Mouse (Mus musculus): ENCODE data around the gene Rpl13a.
"Not testable (repeated sequence)": the region's sequence is repeated elsewhere in the genome, so short reads cannot be mapped to it uniquely, and the experiment has no call there.

The Rpl13a gene

GRCm38 (mm10) chr7:45158991-45159390, 30.4 kb upstream of the Rpl13a start:
- ATAC-seq (ENCODE audit: insufficient number of reproducible peaks, low FRiP score, low TSS enrichment), result no peak

- ATAC-seq (ENCODE audit: insufficient number of reproducible peaks, low FRiP score, low TSS enrichment), result no peak
Observed at GRCm38 (mm10) chr7:45157459-45157858, 28.9 kb upstream of the Rpl13a start.

GRCm38 (mm10) chr7:45156206-45156605, 27.6 kb upstream of the Rpl13a start:
- no peak for ATAC-seq (ENCODE audit: insufficient number of reproducible peaks, low FRiP score, low TSS enrichment)

GRCm38 (mm10) chr7:45155590-45155989, 27.0 kb upstream of the Rpl13a start:
- no peak for ATAC-seq (ENCODE audit: insufficient number of reproducible peaks, low FRiP score, low TSS enrichment)

GRCm38 (mm10) chr7:45154993-45155514, 26.5 kb upstream of the Rpl13a start:
- no peak for ATAC-seq (ENCODE audit: insufficient number of reproducible peaks, low FRiP score, low TSS enrichment)

GRCm38 (mm10) chr7:45154096-45154992, 25.8 kb upstream of the Rpl13a start, which contains the start of the genes Pih1d1 and Aldh16a1:
Pih1d1 (plus strand) TSS chr7:45154303.
Aldh16a1 (minus strand) TSS chr7:45154584.
- peak; percentile 84 for ATAC-seq (ENCODE audit: insufficient number of reproducible peaks, low FRiP score, low TSS enrichment)

GRCm38 (mm10) chr7:45153586-45153985, 25.0 kb upstream of the Rpl13a start:
- no peak for ATAC-seq (ENCODE audit: insufficient number of reproducible peaks, low FRiP score, low TSS enrichment)

GRCm38 (mm10) chr7:45153052-45153451, 24.5 kb upstream of the Rpl13a start:
- ATAC-seq (ENCODE audit: insufficient number of reproducible peaks, low FRiP score, low TSS enrichment), result not testable (repeated sequence)

- no peak for ATAC-seq (ENCODE audit: insufficient number of reproducible peaks, low FRiP score, low TSS enrichment)
Observed at GRCm38 (mm10) chr7:45151303-45151702, 22.7 kb upstream of the Rpl13a start.

GRCm38 (mm10) chr7:45150321-45150720, 21.8 kb upstream of the Rpl13a start:
- ATAC-seq (ENCODE audit: insufficient number of reproducible peaks, low FRiP score, low TSS enrichment), result no peak

GRCm38 (mm10) chr7:45149545-45149944, 21.0 kb upstream of the Rpl13a start:
- ATAC-seq (ENCODE audit: insufficient number of reproducible peaks, low FRiP score, low TSS enrichment), result no peak

GRCm38 (mm10) chr7:45148534-45149098, 20.1 kb upstream of the Rpl13a start:
- ATAC-seq (ENCODE audit: insufficient number of reproducible peaks, low FRiP score, low TSS enrichment), result no peak

- ATAC-seq (ENCODE audit: insufficient number of reproducible peaks, low FRiP score, low TSS enrichment), result no peak
Observed at GRCm38 (mm10) chr7:45147899-45148298, 19.3 kb upstream of the Rpl13a start.

GRCm38 (mm10) chr7:45147267-45147666, 18.7 kb upstream of the Rpl13a start:
- ATAC-seq (ENCODE audit: insufficient number of reproducible peaks, low FRiP score, low TSS enrichment), result no peak

GRCm38 (mm10) chr7:45145460-45145859, 16.9 kb upstream of the Rpl13a start:
- ATAC-seq (ENCODE audit: insufficient number of reproducible peaks, low FRiP score, low TSS enrichment), result no peak

- no peak for ATAC-seq (ENCODE audit: insufficient number of reproducible peaks, low FRiP score, low TSS enrichment)
Observed at GRCm38 (mm10) chr7:45144368-45145174, 16.0 kb upstream of the Rpl13a start.

GRCm38 (mm10) chr7:45141914-45142313, 13.4 kb upstream of the Rpl13a start:
- ATAC-seq (ENCODE audit: insufficient number of reproducible peaks, low FRiP score, low TSS enrichment), result no peak

GRCm38 (mm10) chr7:45141319-45141718, 12.8 kb upstream of the Rpl13a start:
- no peak for ATAC-seq (ENCODE audit: insufficient number of reproducible peaks, low FRiP score, low TSS enrichment)

GRCm38 (mm10) chr7:45139904-45140723, 11.6 kb upstream of the Rpl13a start:
- ATAC-seq (ENCODE audit: insufficient number of reproducible peaks, low FRiP score, low TSS enrichment), result no peak

- no peak for ATAC-seq (ENCODE audit: insufficient number of reproducible peaks, low FRiP score, low TSS enrichment)
Observed at GRCm38 (mm10) chr7:45138403-45138802, 9.8 kb upstream of the Rpl13a start.

All from cerebellum, adult (tissue).